Mouse (Mus musculus) heart, adult 8-10 months (tissue): ENCODE data around the gene Rpl34. TPM values are rescaled to one million over a fixed set of nuclear protein-coding genes. Genes with fewer than 3 reads are reported as not detected.
A peak's percentile ranks its signal among the peaks of the same experiment; 100 is the strongest.

ENCODE experiments used
- DNase-seq: peaks from one replicate; pipeline ENCODE4 v3.0.0; 2022; ENCODE audit warnings: low spot score
- total RNA-seq, 4 experiments: library from RNA; stranded (reverse); gene quantifications; 2 replicates each; pipeline ENCODE4 v1.2.4; 2022

The Rpl34 gene
- 100 to 1,000 TPM; 346 to 409 (median 368) TPM for total RNA-seq

GRCm38 (mm10) chr3:130730189-130730653 is at the start of gene Rpl34:
Gene Rpl34 (minus strand): TSS chr3:130730398.
- DNase-seq = peak; percentile 92

- DNase-seq = no peak
Measured at GRCm38 (mm10) chr3:130768172-130768571, 38.0 kb upstream of the Rpl34 start.

- DNase-seq = no peak
Measured at GRCm38 (mm10) chr3:130764091-130764490, 33.9 kb upstream of the Rpl34 start.

- peak; percentile 62 for DNase-seq
Measured at GRCm38 (mm10) chr3:130760711-130761435, 30.7 kb upstream of the Rpl34 start.

GRCm38 (mm10) chr3:130758157-130758841 is 28.1 kb upstream of the Rpl34 start:
- no peak for DNase-seq

GRCm38 (mm10) chr3:130757117-130757852 is 27.1 kb upstream of the Rpl34 start:
- DNase-seq = no peak

GRCm38 (mm10) chr3:130749206-130749605 is 19.0 kb upstream of the Rpl34 start:
- DNase-seq = no peak

GRCm38 (mm10) chr3:130746673-130747619 is 16.7 kb upstream of the Rpl34 start:
- DNase-seq = no peak

GRCm38 (mm10) chr3:130737652-130738361 is 7.6 kb upstream of the Rpl34 start:
- no peak for DNase-seq

- no peak for DNase-seq
Measured at GRCm38 (mm10) chr3:130736758-130737157, 6.6 kb upstream of the Rpl34 start.

- DNase-seq = no peak
Measured at GRCm38 (mm10) chr3:130729472-130730188, 568 bp downstream of the Rpl34 start.

- DNase-seq = no peak
Measured at GRCm38 (mm10) chr3:130727676-130728075, 2.5 kb downstream of the Rpl34 start.

GRCm38 (mm10) chr3:130727036-130727435 is 3.2 kb downstream of the Rpl34 start:
- no peak for DNase-seq

- DNase-seq = no peak
Measured at GRCm38 (mm10) chr3:130725718-130726117, 4.5 kb downstream of the Rpl34 start.

- DNase-seq = no peak
Measured at GRCm38 (mm10) chr3:130722733-130723478, 7.3 kb downstream of the Rpl34 start.

- no peak for DNase-seq
Measured at GRCm38 (mm10) chr3:130720225-130720624, 10.0 kb downstream of the Rpl34 start.

GRCm38 (mm10) chr3:130718871-130719270 is 11.3 kb downstream of the Rpl34 start:
- DNase-seq = no peak

GRCm38 (mm10) chr3:130716555-130716954 is 13.6 kb downstream of the Rpl34 start:
- no peak for DNase-seq
